Mouse (Mus musculus): Measurements from ENCODE around the gene Mapk12.

The Mapk12 gene

DNA sequence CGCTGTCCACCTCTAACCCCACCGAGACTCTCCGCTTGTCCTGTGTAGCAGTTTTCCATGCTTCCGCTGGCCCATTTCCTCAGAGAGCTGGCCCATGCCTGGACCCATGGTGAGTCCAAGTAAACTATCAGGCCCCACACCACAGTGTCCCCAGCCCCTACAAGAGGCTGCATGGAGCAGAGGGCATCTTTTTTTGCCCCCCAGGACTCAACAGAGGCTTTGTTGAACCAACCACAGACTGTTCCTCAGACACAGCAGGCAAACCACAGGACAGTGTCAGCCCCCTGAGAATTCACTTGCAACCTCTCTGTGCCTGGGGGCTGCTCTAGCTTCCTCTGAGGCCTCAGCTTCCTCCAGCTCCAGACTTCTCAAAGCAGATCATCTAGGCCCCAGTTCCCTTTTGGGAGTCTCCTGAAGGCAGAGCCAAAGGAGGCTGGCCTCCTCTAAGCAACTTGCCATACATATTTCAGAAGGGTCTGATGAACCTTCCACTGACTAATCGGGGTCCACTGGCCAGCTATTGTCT is 31.1 kb upstream of the Mapk12 start:
- DNase-seq (ENCODE audit: low spot score in 2 of 2) = no peak

DNA sequence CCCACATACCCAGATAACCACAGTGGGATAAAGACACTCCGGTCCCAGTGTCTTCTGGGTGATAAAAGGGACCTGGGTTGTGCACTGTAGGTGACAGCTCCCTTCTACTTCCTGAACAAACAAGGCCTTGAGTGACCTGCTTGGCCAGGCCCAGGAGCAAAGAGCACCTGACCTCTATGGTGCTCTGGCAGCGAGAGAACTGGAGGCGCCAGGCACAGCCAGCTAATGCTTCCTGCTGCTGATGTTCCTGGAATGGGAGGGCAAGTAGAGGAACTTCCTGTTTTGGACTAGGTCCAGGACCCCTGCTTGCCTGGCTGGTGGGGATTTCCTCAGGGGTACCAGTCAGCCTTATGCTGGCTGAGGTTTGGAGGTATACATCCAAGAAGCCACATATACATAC is 29.6 kb upstream of the Mapk12 start:
- DNase-seq (ENCODE audit: low spot score in 2 of 2) = no peak

DNA sequence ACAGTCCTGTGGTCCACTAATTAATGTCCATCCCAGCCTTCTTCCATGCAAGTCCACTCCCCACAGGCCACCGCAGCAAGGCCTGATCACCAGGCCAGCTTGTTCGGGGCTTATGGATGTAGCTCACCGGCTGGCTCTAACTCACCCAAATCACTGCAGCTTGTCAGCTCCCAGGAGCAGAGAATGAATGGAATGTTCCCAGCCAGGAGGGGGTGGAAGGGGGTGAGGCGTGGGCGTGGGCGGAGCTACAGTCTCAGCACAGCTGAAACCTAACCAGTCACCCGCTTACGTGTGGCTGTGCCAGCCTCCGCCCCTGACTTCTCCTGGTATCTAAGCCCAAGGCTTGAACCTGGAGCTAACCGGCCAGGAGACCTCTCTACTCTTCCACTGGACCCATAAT is 28.9 kb upstream of the Mapk12 start:
- peak; percentile 71 to 90 for DNase-seq (ENCODE audit: low spot score in 2 of 2)

DNA sequence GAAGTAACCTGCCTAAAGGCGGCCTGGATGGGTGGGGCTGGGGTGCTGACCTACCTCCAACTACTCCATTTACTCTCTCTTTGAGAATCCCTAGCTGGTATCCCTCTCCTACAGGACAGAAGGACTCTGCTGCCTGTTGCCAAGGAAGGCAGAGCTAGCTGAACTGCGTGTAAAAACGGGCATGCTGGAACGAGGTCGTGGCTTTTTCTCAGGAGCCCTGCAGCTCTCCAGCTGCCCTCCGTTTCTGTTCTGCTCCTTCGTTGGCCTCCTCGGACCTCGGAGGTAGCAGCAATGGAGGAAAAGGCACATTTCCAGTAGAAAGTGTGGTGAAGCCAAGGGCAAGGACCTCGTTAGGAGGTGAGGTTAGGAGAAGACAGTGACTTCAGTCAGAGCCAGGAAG is 28.4 kb upstream of the Mapk12 start:
- DNase-seq (ENCODE audit: low spot score in 2 of 2) = no peak

DNA sequence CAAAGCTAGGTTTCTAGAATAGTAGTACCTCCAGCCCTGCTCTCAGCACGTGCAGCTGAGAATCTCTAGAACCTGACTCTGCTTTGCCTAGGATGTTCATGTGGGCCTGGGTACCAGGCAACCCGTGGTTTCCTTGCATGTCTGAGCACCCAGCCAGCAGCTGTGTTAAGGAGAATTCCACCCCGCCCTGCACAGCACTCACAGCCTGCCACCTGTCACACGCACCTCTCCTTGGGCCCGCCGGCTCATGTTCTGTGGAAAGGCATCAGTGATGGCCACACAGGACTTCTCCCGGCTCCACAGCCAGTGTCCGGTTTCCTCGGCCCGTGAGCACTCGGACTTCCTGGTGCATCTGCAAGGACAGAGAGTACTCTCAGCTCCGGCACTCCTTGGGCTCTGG is 25.0 kb upstream of the Mapk12 start:
- no peak for DNase-seq (ENCODE audit: low spot score in 2 of 2)

GRCm38 (mm10) chr15:89161397-89161796 is 20.9 kb upstream of the Mapk12 start:
- DNase-seq (ENCODE audit: low spot score in 2 of 2) = no peak

DNA sequence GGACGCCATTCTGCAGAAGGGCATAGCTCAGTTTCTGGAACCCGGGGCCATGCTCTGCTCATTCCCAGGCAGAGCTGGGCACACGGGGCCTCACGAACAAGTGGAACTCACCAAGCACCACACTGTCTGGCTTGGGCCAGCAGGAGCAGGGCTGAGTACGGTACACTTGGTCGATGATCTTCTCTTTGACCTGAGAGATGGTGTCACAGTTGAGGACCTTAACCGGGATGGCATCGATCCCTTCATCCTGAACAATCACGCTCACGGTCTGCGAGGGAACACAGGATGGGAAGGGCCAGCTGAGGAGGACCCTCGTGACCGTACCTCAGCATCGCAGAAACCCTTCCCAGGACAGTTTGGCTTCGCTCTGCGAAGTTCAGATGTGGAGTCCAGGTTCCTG is 18.0 kb upstream of the Mapk12 start:
- DNase-seq (ENCODE audit: low spot score in 2 of 2) = no peak

- peak in 1 of 2 experiments; percentile 70 for DNase-seq (ENCODE audit: low spot score in 2 of 2)
Measured at GRCm38 (mm10) chr15:89157954-89158353, 17.5 kb upstream of the Mapk12 start.

- DNase-seq (ENCODE audit: low spot score in 2 of 2) = no peak
Measured at GRCm38 (mm10) chr15:89152312-89152711, 11.8 kb upstream of the Mapk12 start.

DNA sequence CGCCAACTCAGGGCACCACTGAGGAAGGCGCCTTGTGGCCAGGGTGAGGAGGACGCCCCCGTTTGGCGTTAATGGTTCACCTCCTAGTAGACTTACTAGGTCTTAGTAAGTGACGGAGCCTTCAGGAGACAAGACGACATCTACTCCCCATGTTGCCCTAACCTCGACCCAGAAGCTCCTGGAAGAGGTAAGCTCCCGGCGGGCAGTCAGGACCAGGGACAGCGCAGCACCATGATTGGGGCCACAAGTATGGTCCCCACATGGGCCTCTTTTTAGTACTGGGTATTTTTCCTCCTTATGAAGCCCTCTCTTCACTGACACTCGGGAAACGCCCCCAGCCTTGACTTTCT is 9.5 kb upstream of the Mapk12 start:
- DNase-seq (ENCODE audit: low spot score in 2 of 2) = no peak

DNA sequence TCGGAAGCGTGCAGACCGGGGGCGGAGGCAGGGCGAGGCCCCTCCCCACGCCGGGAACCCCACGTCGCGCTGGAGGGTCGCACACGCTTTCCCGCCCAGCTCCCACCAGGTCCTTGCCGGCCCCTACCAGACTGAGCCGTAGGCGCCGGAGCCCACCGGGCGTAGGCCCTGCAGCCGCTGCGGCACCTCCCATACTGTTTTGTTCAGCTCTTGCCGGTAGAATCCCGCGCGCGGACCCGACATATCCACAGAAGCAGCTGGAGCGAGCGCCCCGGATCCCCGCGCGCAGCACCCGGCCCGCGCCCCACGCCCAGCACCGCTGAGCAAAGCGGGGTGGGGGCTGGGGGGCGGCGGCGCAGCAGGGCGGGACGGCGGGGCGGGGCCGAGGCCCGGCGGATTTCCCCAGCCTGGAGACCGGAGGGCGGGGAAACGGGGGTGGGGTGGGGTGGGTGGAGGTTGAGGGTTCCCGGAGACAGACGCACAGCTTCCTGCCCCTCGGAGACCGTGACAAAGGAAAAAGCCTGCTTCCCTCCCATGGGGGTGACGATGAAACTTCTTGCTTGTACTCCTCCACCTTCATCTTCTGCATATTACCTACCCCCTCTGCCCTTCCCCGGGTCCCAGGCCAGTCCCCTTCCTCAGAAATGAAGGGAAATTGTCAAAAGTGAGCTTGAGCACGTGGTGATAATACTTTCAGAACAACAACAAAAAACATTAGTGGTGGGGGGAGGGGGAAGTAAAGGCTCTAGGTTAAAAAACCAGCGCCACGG is 9.0 kb upstream of the Mapk12 start, which contains the start of gene Mapk11:
Mapk11 (minus strand) TSS at position 358 of the 770 bp plus-strand sequence.
- peak in 1 of 2 experiments; percentile 37 for DNase-seq (ENCODE audit: low spot score in 2 of 2)

GRCm38 (mm10) chr15:89148496-89149270 is 8.2 kb upstream of the Mapk12 start:
- peak in 1 of 2 experiments; percentile 26 for DNase-seq (ENCODE audit: low spot score in 2 of 2)

DNA sequence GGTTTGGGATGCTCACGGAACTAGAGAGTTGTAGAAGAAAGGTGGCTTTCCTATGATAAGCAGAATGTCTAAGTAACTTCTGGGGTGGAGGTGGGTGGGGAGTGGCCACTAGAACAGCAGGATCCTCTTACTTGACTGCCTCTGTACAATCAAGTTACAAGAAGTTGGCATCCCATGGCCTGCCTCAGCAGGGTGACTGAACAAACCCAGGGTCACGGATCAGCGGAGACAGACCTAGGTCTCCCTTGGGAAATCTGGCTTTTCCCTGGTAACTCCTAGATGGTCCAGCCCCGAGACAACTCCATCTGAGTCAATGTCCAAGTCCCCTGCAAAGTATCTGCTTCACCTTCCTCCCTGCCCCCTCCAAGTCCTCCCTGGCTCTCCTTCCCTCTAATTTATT is 7.4 kb upstream of the Mapk12 start:
- DNase-seq (ENCODE audit: low spot score in 2 of 2) = no peak

- DNase-seq (ENCODE audit: low spot score in 2 of 2) = no peak
Measured at GRCm38 (mm10) chr15:89147456-89147855, 7.0 kb upstream of the Mapk12 start.

GRCm38 (mm10) chr15:89147024-89147423 is 6.5 kb upstream of the Mapk12 start:
- DNase-seq (ENCODE audit: low spot score in 2 of 2) = peak in 1 of 2 experiments; percentile 70

DNA sequence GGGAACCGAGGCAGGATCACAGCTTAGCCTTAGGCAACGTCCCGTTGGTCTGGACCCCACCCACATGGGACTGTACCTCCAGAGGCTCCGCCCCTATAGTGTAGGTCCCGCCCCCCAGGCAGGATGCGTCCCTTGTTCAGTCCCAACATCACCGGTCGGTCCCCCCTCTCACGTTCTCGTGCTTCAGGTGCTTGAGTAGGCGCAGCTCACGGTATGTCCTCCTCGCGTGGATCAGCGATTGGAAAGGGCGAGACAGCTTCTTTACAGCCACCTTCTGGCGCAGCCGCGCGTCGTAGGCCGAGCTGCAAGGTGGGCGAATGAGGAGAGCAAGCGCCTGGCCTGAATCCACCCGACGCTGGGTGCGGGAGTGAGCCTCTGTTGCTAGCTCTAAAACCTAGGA is 6.0 kb upstream of the Mapk12 start:
- DNase-seq (ENCODE audit: low spot score in 2 of 2) = peak; percentile 39 to 83

DNA sequence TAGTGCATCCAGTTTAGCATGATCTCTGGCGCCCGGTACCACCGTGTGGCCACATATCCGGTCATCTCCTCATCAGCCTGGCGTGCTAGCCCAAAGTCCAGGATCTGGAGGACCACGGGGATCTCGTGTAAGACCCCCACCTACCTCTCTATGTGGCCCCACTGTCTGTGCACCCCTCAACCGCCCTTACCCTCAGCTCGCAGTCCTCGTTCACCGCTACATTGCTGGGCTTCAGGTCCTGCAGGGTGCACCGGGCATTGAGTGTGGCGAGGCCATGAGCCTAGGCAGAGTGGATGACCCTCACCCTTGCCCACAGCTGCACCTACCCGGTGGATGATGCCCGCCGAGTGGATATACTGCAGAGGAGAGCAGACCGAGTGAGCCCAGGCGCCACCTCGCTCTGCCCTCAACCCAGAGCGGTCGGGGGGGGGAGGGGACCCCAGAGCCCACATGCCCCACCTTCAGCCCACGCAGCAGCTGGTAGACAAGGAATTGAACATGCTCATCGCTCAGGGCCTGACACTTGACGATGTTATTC is 5.4 kb upstream of the Mapk12 start:
- no peak for DNase-seq (ENCODE audit: low spot score in 2 of 2)

DNA sequence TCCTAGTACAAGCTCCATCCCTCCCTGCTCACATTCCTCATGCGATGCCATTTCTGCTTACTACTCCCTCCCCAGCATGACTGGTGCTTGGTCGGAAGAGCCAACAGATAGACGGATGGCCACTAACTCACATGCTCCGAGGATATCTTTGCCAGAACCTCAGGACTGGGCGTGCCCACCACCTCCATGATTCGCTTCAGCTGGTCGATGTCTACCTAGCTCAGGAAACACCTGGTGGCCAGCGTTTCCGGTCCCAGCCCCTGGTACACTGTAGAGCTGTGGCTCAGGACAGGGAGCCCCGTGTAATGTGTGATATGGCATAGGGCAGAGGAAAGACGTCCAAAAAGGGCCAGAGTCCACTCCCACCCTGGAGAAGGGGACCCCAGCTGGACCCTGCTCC is 4.5 kb upstream of the Mapk12 start:
- no peak for DNase-seq (ENCODE audit: low spot score in 2 of 2)

GRCm38 (mm10) chr15:89143134-89143533 is 2.6 kb upstream of the Mapk12 start:
- DNase-seq (ENCODE audit: low spot score in 2 of 2) = no peak

- DNase-seq (ENCODE audit: low spot score in 2 of 2) = no peak
Measured at GRCm38 (mm10) chr15:89141905-89142304, 1.4 kb upstream of the Mapk12 start.

DNA sequence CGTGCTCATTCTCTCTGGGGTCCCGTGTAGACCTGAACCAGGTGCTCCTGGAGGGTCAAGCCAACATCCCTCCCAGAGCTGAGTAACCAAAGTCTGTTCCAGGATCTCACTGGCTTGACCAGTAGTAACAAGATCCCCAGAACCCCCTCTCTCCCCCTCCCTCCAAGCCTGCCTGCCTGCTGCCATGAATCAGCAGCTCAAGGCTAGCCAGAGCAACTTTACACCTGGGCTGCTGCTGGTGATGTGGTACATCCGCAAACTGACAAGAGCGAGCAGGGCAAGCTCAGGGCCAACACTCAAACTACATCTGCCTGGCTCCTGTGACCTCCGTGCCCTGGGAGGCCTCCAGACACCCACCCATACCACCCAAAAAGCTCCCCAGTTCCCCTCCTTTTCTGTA is 940 bp upstream of the Mapk12 start:
- DNase-seq (ENCODE audit: low spot score in 2 of 2) = no peak

- DNase-seq (ENCODE audit: low spot score in 2 of 2) = peak; percentile 51 to 87
Measured at GRCm38 (mm10) chr15:89140048-89140658, 350 bp downstream of the Mapk12 start.

All from left cerebral cortex, adult 9 months (tissue).